Mouse (Mus musculus): ENCODE data around the gene Gm10160.

Gm10160 gene

DNA sequence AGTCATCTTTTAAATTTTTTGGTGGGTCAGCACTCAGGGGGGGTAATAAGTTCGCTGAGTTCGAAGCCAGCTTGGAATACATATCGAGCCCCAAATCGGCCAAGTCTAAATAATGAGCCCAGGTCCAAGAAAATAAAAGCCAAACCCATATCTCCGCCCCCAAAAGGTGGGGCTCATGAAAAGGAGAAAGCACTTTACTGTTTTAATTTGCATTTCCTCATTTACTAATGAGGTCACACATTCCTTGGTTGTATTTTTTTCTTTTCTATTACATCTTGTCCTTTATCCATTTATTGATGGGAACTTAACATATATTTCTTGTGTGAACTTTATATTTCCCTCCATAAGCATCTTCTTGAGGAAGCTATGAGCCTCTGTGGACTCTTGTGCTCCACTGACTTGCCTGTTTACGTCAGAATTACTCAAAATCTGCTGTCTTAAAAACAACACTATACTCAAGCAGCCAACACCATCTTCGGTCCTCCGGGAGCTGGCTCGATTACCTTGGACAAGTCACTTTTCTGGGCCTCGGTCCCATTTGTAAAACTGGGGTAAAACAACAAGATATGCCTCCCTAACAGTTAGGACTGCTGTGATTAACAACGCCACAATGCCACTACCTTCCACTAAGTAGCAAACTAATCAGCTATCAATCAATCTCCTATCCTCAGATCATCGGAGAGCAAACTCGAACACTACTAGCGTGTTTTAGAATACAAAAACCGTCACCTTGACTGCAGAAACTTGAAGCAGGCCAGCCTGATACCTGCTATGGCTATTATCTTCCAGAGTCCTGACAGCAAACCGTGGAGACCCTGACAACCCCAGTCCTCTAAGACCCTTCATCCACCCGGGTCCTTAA is 27.6 kb downstream of the Gm10160 start:
- DNase-seq (ENCODE audit: low spot score) = no peak

DNA sequence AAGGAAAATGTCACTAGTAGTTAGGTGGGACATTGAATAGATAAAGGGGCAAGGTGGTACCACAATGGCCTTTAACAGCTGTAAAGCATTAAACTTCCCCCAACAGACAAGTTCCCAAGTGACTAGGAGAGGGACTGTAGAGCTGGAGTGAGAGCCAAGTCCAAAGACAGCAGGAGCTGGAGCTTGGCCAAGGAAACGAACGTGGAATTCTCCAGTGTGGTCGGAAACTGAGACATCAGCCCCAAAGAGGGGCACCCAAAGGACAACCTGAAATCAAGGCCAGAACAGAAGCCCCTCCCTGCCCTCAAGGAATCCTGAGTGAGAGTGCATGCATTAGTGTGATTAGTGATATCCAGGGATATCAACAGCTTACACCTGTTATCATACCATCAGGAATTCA is 30.2 kb downstream of the Gm10160 start:
- no peak for DNase-seq (ENCODE audit: low spot score)

DNA sequence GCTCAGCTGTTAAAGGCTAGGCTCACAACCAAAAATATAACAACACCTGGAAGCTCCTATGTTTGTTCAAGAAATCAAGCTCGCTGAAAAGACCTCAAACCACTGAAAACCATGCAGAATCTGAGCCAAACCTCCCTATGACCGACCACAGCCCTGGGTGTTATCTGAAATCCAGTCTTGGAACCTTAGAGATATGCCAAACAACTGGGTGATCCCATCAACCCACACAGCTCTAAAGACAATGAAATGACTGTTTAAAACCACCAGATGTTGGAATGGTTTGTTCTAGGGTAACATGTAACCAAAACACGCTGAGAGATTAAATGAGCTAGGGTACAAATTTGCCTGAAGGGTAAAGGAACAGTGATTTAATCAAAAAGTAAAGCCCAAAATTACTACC is 30.7 kb downstream of the Gm10160 start:
- no peak for DNase-seq (ENCODE audit: low spot score)

DNA sequence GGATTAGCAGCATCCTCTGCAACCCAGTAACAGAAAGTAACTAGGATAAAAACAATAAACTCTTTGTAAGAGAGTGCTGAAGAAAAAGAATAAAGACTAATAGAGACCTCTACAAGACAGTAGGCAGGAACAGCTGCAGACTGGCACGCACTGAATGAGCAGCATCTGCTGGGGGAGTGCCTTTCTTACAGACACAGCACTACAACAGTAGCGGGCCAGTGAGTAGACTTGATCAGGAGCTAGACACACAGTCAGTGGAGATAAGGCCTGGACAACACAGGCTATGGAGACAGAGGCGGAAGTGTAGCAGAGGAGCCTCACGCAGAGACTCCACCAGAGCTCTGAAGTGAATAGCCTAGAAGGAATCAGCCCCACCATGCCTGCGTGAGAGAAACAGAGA is 49.5 kb downstream of the Gm10160 start:
- no peak for DNase-seq (ENCODE audit: low spot score)
